Mouse (Mus musculus): ENCODE measurements around the gene Tfr2. TPM values are rescaled to one million over a fixed set of nuclear protein-coding genes. Genes with fewer than 3 reads are reported as not detected.

The Tfr2 gene
- total RNA-seq (2021): 10 to 100 TPM; 12.8 to 13.2 TPM
- long read RNA-seq, experiment 1, partial matches to known transcripts: 8 of 19 reads
- long read RNA-seq, experiment 1, other reads (novel, unspliced or antisense): 11 of 19 reads
- long read RNA-seq, experiment 2, partial matches to known transcripts: 7 of 15 reads
- long read RNA-seq, experiment 2, other reads (novel, unspliced or antisense): 8 of 15 reads

GRCm38 (mm10) chr5:137569665-137570064 is at the start of gene Tfr2:
Gene Tfr2, plus strand, starts transcription at chr5:137569840.
- DNase-seq (ENCODE audit: low spot score in 2 of 2): no peak

- DNase-seq (ENCODE audit: low spot score in 2 of 2): no peak
Observed at GRCm38 (mm10) chr5:137521861-137522260, 47.8 kb upstream of the Tfr2 start.

- no peak for DNase-seq (ENCODE audit: low spot score in 2 of 2)
Observed at GRCm38 (mm10) chr5:137522711-137523110, 46.9 kb upstream of the Tfr2 start.

GRCm38 (mm10) chr5:137523396-137524250 is 46.0 kb upstream of the Tfr2 start:
- no peak for DNase-seq (ENCODE audit: low spot score in 2 of 2)

- DNase-seq (ENCODE audit: low spot score in 2 of 2): no peak
Observed at GRCm38 (mm10) chr5:137524251-137524515, 45.5 kb upstream of the Tfr2 start.

- no peak for DNase-seq (ENCODE audit: low spot score in 2 of 2)
Observed at GRCm38 (mm10) chr5:137524671-137525070, 45.0 kb upstream of the Tfr2 start.

- no peak for DNase-seq (ENCODE audit: low spot score in 2 of 2)
Observed at GRCm38 (mm10) chr5:137525511-137525910, 44.1 kb upstream of the Tfr2 start.

- DNase-seq (ENCODE audit: low spot score in 2 of 2): peak; percentile 31 to 52
Observed at GRCm38 (mm10) chr5:137526192-137526936, 43.3 kb upstream of the Tfr2 start.

- DNase-seq (ENCODE audit: low spot score in 2 of 2): no peak
Observed at GRCm38 (mm10) chr5:137527413-137527812, 42.2 kb upstream of the Tfr2 start.

- DNase-seq (ENCODE audit: low spot score in 2 of 2): no peak
Observed at GRCm38 (mm10) chr5:137528247-137528968, 41.2 kb upstream of the Tfr2 start.

- DNase-seq (ENCODE audit: low spot score in 2 of 2): peak in 1 of 2 experiments; percentile 16
Observed at GRCm38 (mm10) chr5:137529221-137529995, 40.2 kb upstream of the Tfr2 start.

GRCm38 (mm10) chr5:137530075-137530474 is 39.6 kb upstream of the Tfr2 start:
- DNase-seq (ENCODE audit: low spot score in 2 of 2): peak in 1 of 2 experiments; percentile 34

GRCm38 (mm10) chr5:137530588-137531413 is 38.8 kb upstream of the Tfr2 start:
- DNase-seq (ENCODE audit: low spot score in 2 of 2): peak; percentile 39 to 88

GRCm38 (mm10) chr5:137531414-137532130 is 38.1 kb upstream of the Tfr2 start:
- DNase-seq (ENCODE audit: low spot score in 2 of 2): peak in 1 of 2 experiments; percentile 76

- DNase-seq (ENCODE audit: low spot score in 2 of 2): peak in 1 of 2 experiments; percentile 41
Observed at GRCm38 (mm10) chr5:137532131-137532807, 37.4 kb upstream of the Tfr2 start.

GRCm38 (mm10) chr5:137532808-137533116 is 36.9 kb upstream of the Tfr2 start:
- no peak for DNase-seq (ENCODE audit: low spot score in 2 of 2)

GRCm38 (mm10) chr5:137533117-137533827 is 36.4 kb upstream of the Tfr2 start, which contains the start of the genes Epo and Gnb2:
Gene Epo, minus strand, starts transcription at chr5:137533242.
Gene Gnb2, minus strand, starts transcription at chr5:137533510.
- peak; percentile 95 to 98 for DNase-seq (ENCODE audit: low spot score in 2 of 2)

GRCm38 (mm10) chr5:137534762-137535161 is 34.9 kb upstream of the Tfr2 start:
- DNase-seq (ENCODE audit: low spot score in 2 of 2): no peak
